Mouse (Mus musculus) limb, embryonic 11.5 days (tissue): ENCODE data around the gene Tmem265. TPM values are rescaled to one million over a fixed set of nuclear protein-coding genes. Genes with fewer than 3 reads are reported as not detected.
A peak's percentile ranks its signal among the peaks of the same experiment; 100 is the strongest.

Experiments
- ATAC-seq: fragments of 200-750 bp; cut with Nextera tagmentation; 2 replicates; pipeline ENCODE4 v1.8.0; 2017; ENCODE audit warnings: low read depth; ENCODE audit not compliant: insufficient number of reproducible peaks, low FRiP score, low TSS enrichment
- DNase-seq: peaks from one replicate; pipeline ENCODE4 v3.0.0-alpha.2; 2015; ENCODE audit warnings: low spot score
- H3K27ac ChIP-seq: fragments of 300-500 bp; sonication (generic); replicated peaks from 2 replicates; pipeline ENCODE4 v1.5.1; 2014; ENCODE audit warnings: low read depth, mild to moderate bottlenecking, low read length
- H3K27me3 ChIP-seq: fragments of 300-500 bp; sonication (generic); 2 replicates; pipeline ENCODE4 v1.6.1; 2014; ENCODE audit warnings: mild to moderate bottlenecking, low read length, mixed read lengths; ENCODE audit not compliant: control insufficient read depth, insufficient read depth
- H3K36me3 ChIP-seq: fragments of 300-500 bp; sonication (generic); 2 replicates; pipeline ENCODE4 v1.6.1; 2014; ENCODE audit warnings: mild to moderate bottlenecking, low read length, moderate library complexity, mixed read lengths; ENCODE audit not compliant: control insufficient read depth, insufficient read depth
- H3K4me1 ChIP-seq: fragments of 300-500 bp; sonication (generic); 2 replicates; pipeline ENCODE4 v1.6.1; 2014; ENCODE audit warnings: low read length, mixed read lengths; ENCODE audit not compliant: control insufficient read depth, insufficient read depth
- H3K4me2 ChIP-seq: fragments of 300-500 bp; sonication (generic); 2 replicates; pipeline ENCODE4 v1.6.1; 2014; ENCODE audit warnings: low read depth, mild to moderate bottlenecking, moderate library complexity; ENCODE audit not compliant: severe bottlenecking
- H3K4me3 ChIP-seq: fragments of 300-500 bp; sonication (generic); 2 replicates; pipeline ENCODE4 v1.5.1; 2014; ENCODE audit warnings: low read depth, low read length
- H3K9ac ChIP-seq: fragments of 300-500 bp; sonication (generic); 2 replicates; pipeline ENCODE4 v1.6.1; 2014; ENCODE audit warnings: mild to moderate bottlenecking, low read length
- H3K9me3 ChIP-seq: fragments of 300-500 bp; sonication (generic); 2 replicates; pipeline ENCODE4 v1.6.1; 2016; ENCODE audit warnings: low read length; ENCODE audit not compliant: control insufficient read depth
- WGBS: fragments of 180-500 bp; shearing (Covaris S2); extraction: QIAGEN DNeasy Blood & Tissue Kit; methylation state at CpG from one replicate; pipeline ENCODE4 v1.1.7; 2014; 5-methylcytosine and 5-hydroxymethylcytosine counted together
- polyA plus RNA-seq: library from polyadenylated mRNA; unstranded; fragments of >200 nt; fragmentation: Nextera tagmentation; extraction: Ambion mirVana; gene quantifications from 2 replicates; pipeline ENCODE4 v1.2.1, GENCODE M21; 2014

Gene Tmem265
- polyA plus RNA-seq, 1 experiment from 2014 or later, result 4.7 TPM

GRCm38 (mm10) chr7:127583260-127583659 is 22.1 kb downstream of the Tmem265 start:
- no peak overlapping the region for H3K4me2 ChIP-seq
- no peaks in the 10 kb centered on the region for H3K4me1 ChIP-seq
- H3K27ac ChIP-seq, result no peak overlapping the region
- H3K9me3 ChIP-seq, result no peaks in the 10 kb centered on the region
- ATAC-seq (no peak), DNase-seq (no peak)
- 90% methylated on average over 6 of the region's 6 CpGs for WGBS
- H3K9ac ChIP-seq, result no peak overlapping the region
- no peak overlapping the region for H3K4me3 ChIP-seq
- H3K36me3 ChIP-seq, result peaks cover 19% of the 10 kb centered on the region; the same call in 1 of the 2 replicates
- H3K27me3 ChIP-seq, result no peaks in the 10 kb centered on the region

- Histone ChIP-seq H3K27me3 (no peaks in the 10 kb centered on the region), H3K4me1 (peaks cover 3% of the 10 kb centered on the region), H3K36me3 (peaks cover 11% of the 10 kb centered on the region; the same call in 1 of the 2 replicates), H3K27ac (no peak overlapping the region), H3K4me3 (no peak overlapping the region), H3K4me2 (no peak overlapping the region), H3K9ac (no peak overlapping the region), H3K9me3 (no peaks in the 10 kb centered on the region)
- DNase-seq, result no peak
- 85% methylated on average over 7 of the region's 7 CpGs for WGBS
- ATAC-seq, result no peak
Measured at GRCm38 (mm10) chr7:127585031-127585430, 23.8 kb downstream of the Tmem265 start.

- no peaks in the 10 kb centered on the region for H3K27me3 ChIP-seq
- H3K9ac ChIP-seq, result no peak overlapping the region
- H3K4me2 ChIP-seq, result no peak overlapping the region
- H3K27ac ChIP-seq, result no peak overlapping the region
- DNase-seq (no peak), ATAC-seq (no peak)
- peaks cover 3% of the 10 kb centered on the region for H3K4me1 ChIP-seq
- no peak overlapping the region for H3K4me3 ChIP-seq
- H3K36me3 ChIP-seq, result peaks cover 15% of the 10 kb centered on the region; the same call in 1 of the 2 replicates
- WGBS, result 89% methylated on average over 6 of the region's 6 CpGs
- H3K9me3 ChIP-seq, result no peaks in the 10 kb centered on the region
Measured at GRCm38 (mm10) chr7:127586149-127586548, 25.0 kb downstream of the Tmem265 start.

- H3K4me3 ChIP-seq, result peak overlapping the region; percentile 91
- peak overlapping the region; percentile 30; the same call in 1 of the 2 replicates for H3K27ac ChIP-seq
- H3K9ac ChIP-seq, result no peak overlapping the region
- ATAC-seq, result no peak
- no peak for DNase-seq
- H3K36me3 ChIP-seq, result peaks cover 19% of the 10 kb centered on the region
- 63% methylated on average over 5 of the region's 5 CpGs for WGBS
- H3K27me3 ChIP-seq, result no peaks in the 10 kb centered on the region
- H3K4me2 ChIP-seq, result peak overlapping the region; percentile 72
- H3K9me3 ChIP-seq, result no peaks in the 10 kb centered on the region
- peaks cover 3% of the 10 kb centered on the region for H3K4me1 ChIP-seq
Measured at GRCm38 (mm10) chr7:127587196-127587595, 26.0 kb downstream of the Tmem265 start.

DNA sequence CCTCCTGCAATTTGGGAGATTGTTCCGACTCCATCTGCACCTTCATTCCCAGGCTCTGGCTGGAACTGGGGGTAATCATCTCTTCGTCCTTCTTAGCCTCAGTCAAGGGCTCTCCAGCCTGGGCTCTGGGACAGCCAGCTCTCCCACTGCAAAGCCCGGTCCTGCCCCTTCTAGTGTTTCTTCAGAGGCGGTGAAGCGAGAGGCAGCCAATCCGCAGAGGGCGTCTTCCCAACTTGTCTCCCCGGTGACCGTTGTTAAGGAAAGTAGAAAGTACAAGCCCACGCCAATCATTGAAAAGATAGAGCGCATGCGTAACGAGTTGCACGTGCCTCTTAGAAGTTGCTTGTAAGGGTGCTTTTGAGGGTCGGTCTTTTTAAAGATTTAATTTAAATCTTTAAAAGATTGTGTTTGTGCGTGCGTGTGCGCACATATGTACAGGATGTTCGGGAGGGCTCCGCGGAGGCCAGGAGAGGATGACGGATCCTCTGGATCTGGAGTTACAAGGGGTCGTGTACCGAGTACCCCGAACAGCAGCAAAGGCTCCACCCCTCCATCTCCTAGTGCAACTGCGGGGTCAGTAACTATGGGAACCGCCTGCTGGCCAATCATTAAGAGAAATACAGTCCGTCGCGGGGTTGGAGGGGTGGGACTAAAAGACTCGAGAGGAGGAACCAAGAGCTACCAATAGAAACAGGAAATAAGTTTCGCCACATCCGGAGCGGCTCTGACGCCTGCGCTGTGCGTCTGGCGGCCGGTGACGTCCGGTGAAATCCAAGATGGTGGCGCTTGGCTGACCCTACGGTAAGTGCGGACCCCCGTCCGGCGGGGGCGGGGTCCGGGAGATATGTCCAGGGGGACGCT is 27.1 kb downstream of the Tmem265 start, which contains the start of the genes Ccdc189 and Rnf40:
Ccdc189 (minus strand) TSS at position 585 of the 861 bp plus-strand sequence.
Rnf40 (plus strand) TSS at position 757 of the 861 bp plus-strand sequence.
- under 1% methylated on average over 50 of the region's 50 CpGs for WGBS
- Histone ChIP-seq H3K4me2 (peak within 1 kb of the TSS; percentile 72), H3K4me1 (peaks cover 3% of the 10 kb centered on the region), H3K4me3 (peak within 1 kb of the TSS; percentile 91), H3K9ac (peak within 1 kb of the TSS; percentile 79), H3K27me3 (no peaks in the 10 kb centered on the region), H3K9me3 (no peaks in the 10 kb centered on the region), H3K27ac (peak within 1 kb of the TSS; percentile 30; the same call in 1 of the 2 replicates), H3K36me3 (peaks cover 18% of the 10 kb centered on the region)
- DNase-seq (peak; percentile 94), ATAC-seq (peak; percentile 99)

- WGBS, result 6% methylated on average over 29 of the region's 29 CpGs
Measured at GRCm38 (mm10) chr7:127588901-127589300, 27.7 kb downstream of the Tmem265 start.

GRCm38 (mm10) chr7:127589637-127590036 is 28.4 kb downstream of the Tmem265 start:
- H3K4me1 ChIP-seq, result peaks cover 3% of the 10 kb centered on the region
- DNase-seq, result no peak
- no peaks in the 10 kb centered on the region for H3K27me3 ChIP-seq
- no peak overlapping the region for H3K27ac ChIP-seq
- H3K9ac ChIP-seq, result no peak overlapping the region
- H3K9me3 ChIP-seq, result no peaks in the 10 kb centered on the region
- 94% methylated on average over 9 of the region's 9 CpGs for WGBS
- H3K4me2 ChIP-seq, result peak overlapping the region; percentile 72; the same call in 1 of the 2 replicates
- H3K36me3 ChIP-seq, result peaks cover 20% of the 10 kb centered on the region
- H3K4me3 ChIP-seq, result peak overlapping the region; percentile 91; the same call in 1 of the 2 replicates
- no peak for ATAC-seq

More at GRCm38 (mm10) chr7:127588901-127589300, 27.7 kb downstream of the Tmem265 start:
- peak overlapping the region; percentile 79 for H3K9ac ChIP-seq
- H3K4me1 ChIP-seq, result peaks cover 3% of the 10 kb centered on the region
- no peaks in the 10 kb centered on the region for H3K27me3 ChIP-seq
- peaks cover 17% of the 10 kb centered on the region for H3K36me3 ChIP-seq
- H3K27ac ChIP-seq, result no peak overlapping the region
- no peaks in the 10 kb centered on the region for H3K9me3 ChIP-seq
- H3K4me3 ChIP-seq, result peak overlapping the region; percentile 91
- ATAC-seq (no peak), DNase-seq (no peak)
- peak overlapping the region; percentile 72 for H3K4me2 ChIP-seq

DNA sequence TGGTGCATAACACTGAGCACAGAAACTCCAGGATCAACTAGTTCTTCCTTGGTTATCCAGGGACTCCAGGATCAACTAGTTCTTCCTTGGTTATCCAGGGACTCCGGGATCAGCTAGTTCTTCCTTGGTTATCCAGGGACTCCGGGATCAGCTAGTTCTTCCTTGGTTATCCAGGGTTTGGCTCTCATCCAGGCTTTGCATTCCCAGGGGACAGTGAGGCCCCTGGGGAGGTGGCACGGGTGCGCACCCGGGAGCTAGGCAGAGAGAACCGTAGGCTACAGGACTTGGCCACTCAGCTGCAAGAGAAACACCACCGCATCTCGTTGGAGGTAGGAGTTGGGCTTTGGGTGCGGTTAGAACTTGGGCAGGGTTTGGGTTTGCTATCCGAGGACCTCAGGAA is 29.9 kb downstream of the Tmem265 start:
- H3K4me2 ChIP-seq, result no peak overlapping the region
- no peak overlapping the region for H3K4me3 ChIP-seq
- H3K36me3 ChIP-seq, result peaks cover 32% of the 10 kb centered on the region
- H3K9me3 ChIP-seq, result no peaks in the 10 kb centered on the region
- no peak for ATAC-seq
- 95% methylated on average over 10 of the region's 10 CpGs for WGBS
- H3K9ac ChIP-seq, result no peak overlapping the region
- H3K27ac ChIP-seq, result no peak overlapping the region
- peaks cover 3% of the 10 kb centered on the region for H3K4me1 ChIP-seq
- no peaks in the 10 kb centered on the region for H3K27me3 ChIP-seq
- no peak for DNase-seq
